Mouse (Mus musculus) forebrain, embryonic 16.5 days (tissue): ENCODE measurements around the gene Fbxo33. TPM values are rescaled to one million over a fixed set of nuclear protein-coding genes. Genes with fewer than 3 reads are reported as not detected.
A peak's percentile ranks its signal among the peaks of the same experiment; 100 is the strongest.
"Not testable (repeated sequence)": the region's sequence is repeated elsewhere in the genome, so short reads cannot be mapped to it uniquely, and the experiment has no call there.

ENCODE experiments used
- ATAC-seq: fragments of 200-750 bp; cut with Nextera tagmentation; 2 replicates; pipeline ENCODE4 v1.8.0; 2017; ENCODE audit warnings: mild to moderate bottlenecking, moderate library complexity
- H3K27ac ChIP-seq: fragments of 300-500 bp; sonication (generic); 2 replicates; pipeline ENCODE4 v1.5.1; 2014; ENCODE audit warnings: low read length, control low read depth
- H3K27me3 ChIP-seq: fragments of 300-500 bp; sonication (generic); replicated peaks from 2 replicates; pipeline ENCODE4 v1.6.1; 2014; ENCODE audit warnings: low read length; ENCODE audit not compliant: control insufficient read depth, insufficient read depth
- H3K36me3 ChIP-seq: fragments of 300-500 bp; sonication (generic); 2 replicates; pipeline ENCODE4 v1.6.1; 2014; ENCODE audit not compliant: control insufficient read depth, insufficient read depth
- H3K4me1 ChIP-seq: fragments of 300-500 bp; sonication (generic); replicated peaks from 2 replicates; pipeline ENCODE4 v1.6.1; 2014; ENCODE audit warnings: low read length; ENCODE audit not compliant: control insufficient read depth, insufficient read depth
- H3K4me2 ChIP-seq: fragments of 300-500 bp; sonication (generic); 2 replicates; pipeline ENCODE4 v1.6.1; 2014; ENCODE audit warnings: mild to moderate bottlenecking, low read length, control low read depth
- H3K4me3 ChIP-seq: fragments of 300-500 bp; sonication (generic); replicated peaks from 2 replicates; pipeline ENCODE4 v1.5.1; 2014; ENCODE audit warnings: mild to moderate bottlenecking, low read length, control low read depth
- H3K9ac ChIP-seq: fragments of 300-500 bp; sonication (generic); replicated peaks from 2 replicates; pipeline ENCODE4 v1.6.1; 2014; ENCODE audit warnings: low read depth, low read length, control low read depth
- H3K9me3 ChIP-seq: fragments of 300-500 bp; sonication (generic); 2 replicates; pipeline ENCODE4 v1.6.1; 2016; ENCODE audit warnings: low read length; ENCODE audit not compliant: control insufficient read depth
- WGBS: fragments of 180-500 bp; shearing (Covaris S2); extraction: QIAGEN DNeasy Blood & Tissue Kit; methylation state at CpG from one replicate; pipeline ENCODE4 v1.1.7; 2014; 5-methylcytosine and 5-hydroxymethylcytosine counted together
- polyA plus RNA-seq: library from polyadenylated mRNA; unstranded; fragments of >200 nt; fragmentation: Nextera tagmentation; extraction: Ambion mirVana; gene quantifications from 2 replicates; pipeline ENCODE4 v1.2.1, GENCODE M21; 2015

Fbxo33 gene
- polyA plus RNA-seq, 1 experiment from 2014 or later: 9.8 TPM

GRCm38 (mm10) chr12:59241031-59241430 is 21.5 kb upstream of the Fbxo33 start:
- 93% methylated on average over 8 of the region's 8 CpGs for WGBS
- H3K4me3 ChIP-seq, H3K9me3 ChIP-seq, H3K4me1 ChIP-seq, H3K4me2 ChIP-seq, ATAC-seq, H3K27ac ChIP-seq, H3K36me3 ChIP-seq, H3K9ac ChIP-seq, H3K27me3 ChIP-seq: not testable (repeated sequence)

GRCm38 (mm10) chr12:59238434-59238833 is 18.9 kb upstream of the Fbxo33 start:
- ATAC-seq: no peak
- no peak overlapping the region for H3K9ac ChIP-seq
- H3K27ac ChIP-seq: no peak overlapping the region
- no peaks in the 10 kb centered on the region for H3K9me3 ChIP-seq
- WGBS: 66% methylated on average over 5 of the region's 5 CpGs
- no peaks in the 10 kb centered on the region for H3K27me3 ChIP-seq
- H3K4me2 ChIP-seq: no peak overlapping the region
- no peaks in the 10 kb centered on the region for H3K4me1 ChIP-seq
- H3K4me3 ChIP-seq: no peak overlapping the region
- H3K36me3 ChIP-seq: no peaks in the 10 kb centered on the region

DNA sequence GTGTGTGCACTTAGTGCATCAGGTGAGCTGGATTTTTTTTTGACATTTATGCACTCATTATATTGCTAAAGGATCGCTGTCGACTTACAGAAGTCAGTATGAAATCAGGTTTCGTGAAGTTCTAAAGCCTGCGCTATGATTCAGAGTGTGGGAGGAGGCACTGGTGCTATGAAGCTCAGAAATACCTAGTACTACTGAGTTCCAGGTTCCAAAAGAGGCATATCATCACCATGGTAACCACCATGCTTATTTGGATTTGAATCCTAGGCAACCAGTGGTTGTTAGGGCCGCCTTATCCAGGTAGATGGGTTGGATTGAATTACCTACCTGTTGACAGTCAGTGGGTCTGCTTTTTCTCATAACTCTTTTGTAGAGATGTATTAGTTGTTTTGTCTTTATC is 8.9 kb upstream of the Fbxo33 start:
- H3K4me3 ChIP-seq: no peak overlapping the region
- H3K4me1 ChIP-seq: no peaks in the 10 kb centered on the region
- no peaks in the 10 kb centered on the region for H3K36me3 ChIP-seq
- H3K27me3 ChIP-seq: no peaks in the 10 kb centered on the region
- H3K4me2 ChIP-seq: no peak overlapping the region
- WGBS: 85% methylated on average over 5 of the region's 5 CpGs
- no peak overlapping the region for H3K27ac ChIP-seq
- ATAC-seq: no peak
- no peak overlapping the region for H3K9ac ChIP-seq
- no peaks in the 10 kb centered on the region for H3K9me3 ChIP-seq

DNA sequence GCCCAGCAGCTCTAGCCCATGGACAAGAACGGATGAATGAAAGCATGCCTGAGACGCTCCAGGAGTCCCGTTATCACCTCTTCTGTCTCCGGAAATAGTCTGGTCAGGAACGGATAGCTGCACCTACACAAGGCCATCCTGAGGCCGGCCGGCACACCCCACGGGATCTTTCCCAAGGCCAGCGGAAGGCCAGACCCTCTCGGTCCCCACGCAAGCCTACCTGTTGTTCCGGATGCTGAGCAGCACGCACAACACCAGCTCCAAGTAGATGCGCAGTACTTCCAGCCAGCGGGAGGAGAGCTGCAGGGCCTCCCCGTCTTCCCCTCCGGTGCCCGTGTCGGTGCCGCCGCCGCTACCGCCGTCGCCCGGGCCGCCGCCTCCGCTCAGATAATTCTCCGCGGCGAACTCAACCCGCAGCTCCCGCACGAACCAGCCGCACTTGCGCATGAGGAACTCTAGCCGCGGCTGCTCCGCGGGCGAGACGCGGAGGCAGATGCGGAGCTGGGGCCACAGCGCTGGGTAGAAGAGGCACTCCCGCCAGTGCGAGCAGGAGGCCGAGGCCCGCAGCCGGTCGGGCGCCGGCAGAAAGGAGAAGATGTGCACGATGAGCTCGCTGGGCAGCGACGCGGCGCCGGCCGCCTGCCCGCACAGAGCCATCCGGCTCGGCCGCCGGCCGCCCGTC is 744 bp downstream of the Fbxo33 start:
- no peaks in the 10 kb centered on the region for H3K27me3 ChIP-seq
- peaks cover 26% of the 10 kb centered on the region for H3K4me1 ChIP-seq
- H3K36me3 ChIP-seq: no peaks in the 10 kb centered on the region
- H3K4me3 ChIP-seq: peak overlapping the region; percentile 99
- H3K9me3 ChIP-seq: no peaks in the 10 kb centered on the region
- WGBS: under 1% methylated on average over 51 of the region's 69 CpGs
- peak overlapping the region; percentile 91 for H3K9ac ChIP-seq
- ATAC-seq: peak; percentile 1; the same call in 1 of the 2 replicates
- peak overlapping the region; percentile 97 for H3K27ac ChIP-seq
- peak overlapping the region; percentile 62 for H3K4me2 ChIP-seq

DNA sequence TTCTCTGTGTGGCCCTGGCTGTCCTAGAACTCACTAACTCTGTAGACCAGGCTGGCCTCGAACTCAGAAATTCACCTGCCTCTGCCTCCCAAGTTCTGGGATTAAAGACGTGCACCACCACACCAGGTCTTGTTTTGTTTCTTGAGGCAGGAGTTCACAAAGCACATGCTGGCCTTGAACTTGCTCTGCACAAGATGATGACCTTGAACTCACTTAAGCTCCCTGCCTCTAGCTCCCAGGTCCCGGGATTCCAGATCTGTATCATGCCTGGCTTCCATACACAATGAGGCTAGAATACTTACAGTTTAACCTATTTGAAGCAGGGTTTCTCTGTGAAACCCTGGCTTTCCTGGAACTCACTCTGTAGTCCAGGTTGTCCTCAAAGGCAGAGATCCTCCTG is 2.2 kb downstream of the Fbxo33 start:
- Histone ChIP-seq H3K27ac (no peak overlapping the region), H3K4me3 (peak overlapping the region; percentile 99), H3K9me3 (no peaks in the 10 kb centered on the region), H3K36me3 (no peaks in the 10 kb centered on the region), H3K4me1 (peaks cover 26% of the 10 kb centered on the region), H3K27me3 (no peaks in the 10 kb centered on the region), H3K9ac (no peak overlapping the region), H3K4me2 (peak overlapping the region; percentile 62)
- WGBS: 81% methylated on average over 3 of the region's 3 CpGs
- no peak for ATAC-seq

DNA sequence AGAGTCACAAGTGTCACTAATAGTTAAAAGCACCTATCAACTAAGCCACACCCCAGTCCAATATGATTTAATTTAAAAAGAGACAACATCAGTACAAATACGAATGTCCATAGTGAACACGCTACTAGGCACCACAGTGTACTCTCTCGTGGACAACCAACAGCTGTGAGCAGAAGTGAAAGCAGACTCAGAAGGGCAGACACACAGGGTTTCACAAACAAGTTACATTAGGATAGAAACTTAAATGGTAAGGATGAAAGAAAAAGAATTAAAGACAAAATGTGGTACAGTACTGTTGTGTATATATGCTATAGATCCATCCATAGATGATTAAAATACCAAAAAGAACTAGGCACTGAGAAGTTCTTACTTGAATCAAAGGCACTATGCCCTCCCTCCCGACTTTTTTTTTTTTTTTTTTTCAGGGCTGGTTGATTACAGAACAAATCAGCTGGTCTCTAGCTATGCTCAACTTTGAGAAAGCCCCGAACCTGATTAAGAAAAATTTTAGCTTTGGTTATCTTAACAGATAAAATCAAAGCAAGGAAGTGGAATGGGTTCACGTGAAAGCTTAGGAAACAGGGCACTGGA is 2.8 kb downstream of the Fbxo33 start:
- H3K4me2 ChIP-seq: peak overlapping the region; percentile 62
- 84% methylated on average over 6 of the region's 6 CpGs for WGBS

GRCm38 (mm10) chr12:59216176-59216575 is 3.3 kb downstream of the Fbxo33 start:
- WGBS: 83% methylated on average over 4 of the region's 4 CpGs
- H3K9ac ChIP-seq: no peak overlapping the region
- H3K4me3 ChIP-seq: no peak overlapping the region
- ATAC-seq: no peak
- 0 out of 2 replicates have a peak, but pooled peaks cover 2% of the 10 kb centered on the region for H3K36me3 ChIP-seq
- H3K4me1 ChIP-seq: peaks cover 26% of the 10 kb centered on the region
- H3K27ac ChIP-seq: no peak overlapping the region
- H3K27me3 ChIP-seq: no peaks in the 10 kb centered on the region
- H3K9me3 ChIP-seq: no peaks in the 10 kb centered on the region
- peak overlapping the region; percentile 6; the same call in 1 of the 2 replicates for H3K4me2 ChIP-seq

More for the DNA sequence above, 2.8 kb downstream of the Fbxo33 start:
- no peak for ATAC-seq
- H3K4me3 ChIP-seq: no peak overlapping the region
- no peak overlapping the region for H3K9ac ChIP-seq
- H3K4me1 ChIP-seq: peaks cover 26% of the 10 kb centered on the region
- no peaks in the 10 kb centered on the region for H3K9me3 ChIP-seq
- H3K27ac ChIP-seq: no peak overlapping the region
- no peaks in the 10 kb centered on the region for H3K36me3 ChIP-seq
- H3K27me3 ChIP-seq: no peaks in the 10 kb centered on the region

- no peak overlapping the region for H3K4me3 ChIP-seq
- peaks cover 15% of the 10 kb centered on the region for H3K36me3 ChIP-seq
- no peaks in the 10 kb centered on the region for H3K27me3 ChIP-seq
- no peak overlapping the region for H3K27ac ChIP-seq
- WGBS: 96% methylated on average over 1 of the region's 1 CpGs
- no peak overlapping the region for H3K4me2 ChIP-seq
- no peak for ATAC-seq
- no peaks in the 10 kb centered on the region for H3K4me1 ChIP-seq
- H3K9me3 ChIP-seq: no peaks in the 10 kb centered on the region
- no peak overlapping the region for H3K9ac ChIP-seq
These were observed 11.7 kb downstream of the Fbxo33 start for GRCm38 (mm10) chr12:59207814-59208213.

GRCm38 (mm10) chr12:59207000-59207390 is 12.5 kb downstream of the Fbxo33 start:
- no peak for ATAC-seq

More at GRCm38 (mm10) chr12:59207000-59207390, 12.5 kb downstream of the Fbxo33 start:
- Histone ChIP-seq H3K27ac (no peak overlapping the region), H3K9me3 (no peaks in the 10 kb centered on the region), H3K9ac (no peak overlapping the region), H3K4me1 (no peaks in the 10 kb centered on the region), H3K4me3 (no peak overlapping the region), H3K4me2 (no peak overlapping the region), H3K27me3 (no peaks in the 10 kb centered on the region), H3K36me3 (peaks cover 15% of the 10 kb centered on the region)
- WGBS: 96% methylated on average over 3 of the region's 3 CpGs
